Mouse (Mus musculus) megakaryocyte, embryonic 14.5 days (primary cell): ENCODE results near the gene Sin3b. TPM values are rescaled to one million over a fixed set of nuclear protein-coding genes. Genes with fewer than 3 reads are reported as not detected.
A peak's percentile ranks its signal among the peaks of the same experiment; 100 is the strongest.

ENCODE experiments used
- H3K27me3 ChIP-seq: replicated peaks from 2 replicates; pipeline ENCODE3; 2012; ENCODE audit warnings: inconsistent platforms
- H3K36me3 ChIP-seq: replicated peaks from 2 replicates; pipeline ENCODE3; 2012; ENCODE audit warnings: low read length, inconsistent platforms, mixed read lengths
- H3K4me1 ChIP-seq: 2 replicates; pipeline ENCODE4 v1.6.1; 2012; ENCODE audit warnings: inconsistent platforms
- H3K4me3 ChIP-seq: replicated peaks from 2 replicates; pipeline ENCODE3; 2012; ENCODE audit warnings: moderate library complexity, mild to moderate bottlenecking, inconsistent platforms
- H3K9me3 ChIP-seq: 2 replicates; pipeline ENCODE4 v1.6.1; 2012; ENCODE audit warnings: inconsistent platforms
- FLI1 ChIP-seq: IDR thresholded peaks from 2 replicates; pipeline ENCODE4 v1.6.1; 2012; ENCODE audit warnings: low read length, inconsistent platforms, mixed read lengths
- GATA1 ChIP-seq: IDR thresholded peaks from 3 replicates; pipeline ENCODE4 v1.6.1; 2012; ENCODE audit warnings: mixed read lengths, low read length, inconsistent platforms, borderline replicate concordance
- polyA plus RNA-seq: library from polyadenylated mRNA; stranded (reverse); fragments of >175 nt; gene quantifications from 2 replicates; pipeline ENCODE4 v1.2.3, GENCODE M21; 2012; ENCODE audit warnings: low replicate concordance; ENCODE audit not compliant: insufficient read depth

Sin3b gene
- polyA plus RNA-seq, 1 experiment = 104 TPM

GRCm38 (mm10) chr8:72762306-72762705 is 39.2 kb downstream of the Sin3b start:
- no peaks in the 10 kb centered on the region; the same call in 1 of the 2 replicates for H3K9me3 ChIP-seq
- peaks cover 78% of the 10 kb centered on the region for H3K36me3 ChIP-seq
- no peak for TF ChIP-seq FLI1
- no peak for TF ChIP-seq GATA1
- no peaks in the 10 kb centered on the region for H3K27me3 ChIP-seq
- H3K4me3 ChIP-seq = peak overlapping the region; percentile 93
- H3K4me1 ChIP-seq = peaks cover 100% of the 10 kb centered on the region

GRCm38 (mm10) chr8:72765696-72766095 is 42.6 kb downstream of the Sin3b start:
- Histone ChIP-seq H3K36me3 (peaks cover 61% of the 10 kb centered on the region), H3K4me1 (peaks cover 71% of the 10 kb centered on the region), H3K27me3 (no peaks in the 10 kb centered on the region), H3K9me3 (no peaks in the 10 kb centered on the region; the same call in 1 of the 2 replicates), H3K4me3 (peak overlapping the region; percentile 62)
- TF ChIP-seq FLI1 (no peak), GATA1 (no peak)

GRCm38 (mm10) chr8:72766777-72767176 is 43.7 kb downstream of the Sin3b start:
- Histone ChIP-seq H3K36me3 (peaks cover 66% of the 10 kb centered on the region), H3K27me3 (no peaks in the 10 kb centered on the region), H3K4me1 (peaks cover 63% of the 10 kb centered on the region), H3K4me3 (no peak overlapping the region), H3K9me3 (no peaks in the 10 kb centered on the region; the same call in 1 of the 2 replicates)
- TF ChIP-seq FLI1 (no peak), GATA1 (no peak)

- TF ChIP-seq GATA1 = no peak
- TF ChIP-seq FLI1 = no peak
- Histone ChIP-seq H3K9me3 (peaks cover 14% of the 10 kb centered on the region), H3K4me1 (peaks cover 4% of the 10 kb centered on the region; the same call in 1 of the 2 replicates), H3K36me3 (peaks cover 24% of the 10 kb centered on the region), H3K27me3 (no peaks in the 10 kb centered on the region), H3K4me3 (no peak overlapping the region)
Measured at GRCm38 (mm10) chr8:72777797-72778196, 54.7 kb downstream of the Sin3b start.

GRCm38 (mm10) chr8:72780644-72781043 is 57.6 kb downstream of the Sin3b start:
- Histone ChIP-seq H3K27me3 (no peaks in the 10 kb centered on the region), H3K9me3 (peaks cover 19% of the 10 kb centered on the region), H3K4me3 (peak overlapping the region; percentile 8), H3K4me1 (peaks cover 4% of the 10 kb centered on the region; the same call in 1 of the 2 replicates), H3K36me3 (peaks cover 30% of the 10 kb centered on the region)
- TF ChIP-seq FLI1 (no peak), GATA1 (no peak)

- Histone ChIP-seq H3K36me3 (no peaks in the 10 kb centered on the region), H3K9me3 (peaks cover 5% of the 10 kb centered on the region), H3K4me1 (no peaks in the 10 kb centered on the region), H3K4me3 (no peak overlapping the region), H3K27me3 (peaks cover 2% of the 10 kb centered on the region)
- TF ChIP-seq GATA1 (no peak), FLI1 (no peak)
Measured at GRCm38 (mm10) chr8:72801583-72801982, 78.5 kb downstream of the Sin3b start.

Other genes starting within 250 kb of the Sin3b start
- 85.3 and 112 TPM in 2 replicates for gene Cherp, start 248.1 kb upstream of the Sin3b start, polyA plus RNA-seq
- 2.1 and 2.4 TPM in 2 replicates for gene Slc35e1, start 230.7 kb upstream of the Sin3b start, polyA plus RNA-seq
- 19.9 and 33.8 TPM in 2 replicates for gene Med26, start 175.0 kb upstream of the Sin3b start, polyA plus RNA-seq
- 5.6 and 10.9 TPM in 2 replicates for gene Smim7, start 152.2 kb upstream of the Sin3b start, polyA plus RNA-seq
- gene Tmem38a, start 151.2 kb upstream of the Sin3b start, polyA plus RNA-seq = 3.5 TPM in 1 of 2 replicates, not detected in the other
- 0.11 and 0.58 TPM in 2 replicates for gene Nwd1, start 76.6 kb upstream of the Sin3b start, polyA plus RNA-seq
- gene F2rl3, start 38.6 kb downstream of the Sin3b start, polyA plus RNA-seq = 116 and 408 TPM in 2 replicates